Mouse (Mus musculus) NIH3T3 (cell line): ENCODE measurements around the gene Igsf21.

Source experiments
- DNase-seq: peaks from one replicate; pipeline ENCODE4 v3.0.0-alpha.2; 2012; ENCODE audit warnings: low read depth

The Igsf21 gene

GRCm38 (mm10) chr4:140246180-140247005 is at the start of gene Igsf21:
Gene Igsf21, minus strand, starts transcription at chr4:140246784.
- no peak for DNase-seq

GRCm38 (mm10) chr4:140285726-140286316 is 39.2 kb upstream of the Igsf21 start:
- DNase-seq: no peak

GRCm38 (mm10) chr4:140283398-140283797 is 36.8 kb upstream of the Igsf21 start:
- DNase-seq: peak; percentile 75

- no peak for DNase-seq
These were observed 31.7 kb upstream of the Igsf21 start for GRCm38 (mm10) chr4:140278269-140278668.

GRCm38 (mm10) chr4:140271913-140272312 is 25.3 kb upstream of the Igsf21 start:
- no peak for DNase-seq

GRCm38 (mm10) chr4:140270451-140270850 is 23.9 kb upstream of the Igsf21 start:
- no peak for DNase-seq

- DNase-seq: no peak
These were observed 22.7 kb upstream of the Igsf21 start for GRCm38 (mm10) chr4:140269184-140269840.

GRCm38 (mm10) chr4:140267835-140268234 is 21.3 kb upstream of the Igsf21 start:
- DNase-seq: no peak

- no peak for DNase-seq
These were observed 20.5 kb upstream of the Igsf21 start for GRCm38 (mm10) chr4:140267086-140267485.

- peak; percentile 62 for DNase-seq
These were observed 12.4 kb upstream of the Igsf21 start for GRCm38 (mm10) chr4:140258968-140259367.

- DNase-seq: peak; percentile 61
These were observed 5.8 kb upstream of the Igsf21 start for GRCm38 (mm10) chr4:140252369-140252768.

GRCm38 (mm10) chr4:140249011-140249744 is 2.6 kb upstream of the Igsf21 start:
- DNase-seq: peak; percentile 35

GRCm38 (mm10) chr4:140248396-140248795 is 1.8 kb upstream of the Igsf21 start:
- no peak for DNase-seq

GRCm38 (mm10) chr4:140247006-140248003 is 721 bp upstream of the Igsf21 start:
- DNase-seq: no peak

- DNase-seq: no peak
These were observed 1.1 kb downstream of the Igsf21 start for GRCm38 (mm10) chr4:140245286-140246179.

- DNase-seq: no peak
These were observed 1.7 kb downstream of the Igsf21 start for GRCm38 (mm10) chr4:140244835-140245234.

GRCm38 (mm10) chr4:140244161-140244813 is 2.3 kb downstream of the Igsf21 start:
- DNase-seq: no peak

- no peak for DNase-seq
These were observed 3.4 kb downstream of the Igsf21 start for GRCm38 (mm10) chr4:140243231-140243630.

GRCm38 (mm10) chr4:140242291-140242690 is 4.3 kb downstream of the Igsf21 start:
- DNase-seq: no peak
